Mouse (Mus musculus) right cerebral cortex, postnatal 14 days (tissue): ENCODE measurements around the gene Pdik1l.
A peak's percentile ranks its signal among the peaks of the same experiment; 100 is the strongest.

ENCODE experiments used
- DNase-seq: peaks from one replicate; pipeline ENCODE4 v3.0.0; 2022

Gene Pdik1l

GRCm38 (mm10) chr4:134257198-134258009 is 30.3 kb downstream of the Pdik1l start:
- no peak for DNase-seq

DNA sequence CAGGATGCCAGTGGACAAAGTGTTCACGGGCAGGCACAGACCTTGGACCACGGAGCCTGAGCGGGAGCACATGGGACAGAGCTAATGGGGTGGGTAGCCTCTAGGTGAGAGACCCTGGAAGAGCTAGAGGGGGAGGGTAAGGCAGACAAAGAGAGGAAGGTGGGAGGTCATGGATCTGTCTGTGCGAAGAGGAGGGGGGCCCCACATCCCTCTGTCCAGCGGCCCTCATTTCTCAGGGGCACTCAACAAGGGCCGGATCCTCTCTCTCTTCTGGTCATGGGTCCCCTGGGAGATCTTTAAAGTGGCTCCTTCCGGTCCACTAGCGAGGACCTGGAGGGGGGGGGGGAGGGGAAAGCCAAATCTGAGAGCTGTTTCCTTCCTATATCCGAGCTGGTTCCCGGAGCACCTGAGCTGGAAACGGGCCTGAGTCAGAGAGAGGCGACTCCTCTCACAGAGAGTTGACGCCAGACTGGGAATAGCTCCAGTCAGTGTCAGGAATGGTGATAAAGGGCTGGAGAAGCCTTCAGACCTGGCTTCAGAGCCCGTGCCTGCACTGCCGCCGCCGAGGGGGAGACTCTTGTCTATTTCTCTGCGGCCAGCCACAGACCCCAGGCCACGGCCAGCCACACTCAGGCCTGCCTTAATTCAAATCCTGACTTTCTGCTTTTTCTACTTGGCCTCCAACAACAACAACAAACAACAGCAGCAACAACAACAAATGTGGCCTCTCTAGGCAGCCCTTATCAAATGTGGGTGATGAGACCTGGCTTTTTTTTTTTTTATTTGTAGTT is 31.1 kb downstream of the Pdik1l start:
- DNase-seq = no peak

GRCm38 (mm10) chr4:134255854-134256253 is 31.8 kb downstream of the Pdik1l start:
- no peak for DNase-seq

GRCm38 (mm10) chr4:134254835-134255234 is 32.9 kb downstream of the Pdik1l start:
- no peak for DNase-seq

DNA sequence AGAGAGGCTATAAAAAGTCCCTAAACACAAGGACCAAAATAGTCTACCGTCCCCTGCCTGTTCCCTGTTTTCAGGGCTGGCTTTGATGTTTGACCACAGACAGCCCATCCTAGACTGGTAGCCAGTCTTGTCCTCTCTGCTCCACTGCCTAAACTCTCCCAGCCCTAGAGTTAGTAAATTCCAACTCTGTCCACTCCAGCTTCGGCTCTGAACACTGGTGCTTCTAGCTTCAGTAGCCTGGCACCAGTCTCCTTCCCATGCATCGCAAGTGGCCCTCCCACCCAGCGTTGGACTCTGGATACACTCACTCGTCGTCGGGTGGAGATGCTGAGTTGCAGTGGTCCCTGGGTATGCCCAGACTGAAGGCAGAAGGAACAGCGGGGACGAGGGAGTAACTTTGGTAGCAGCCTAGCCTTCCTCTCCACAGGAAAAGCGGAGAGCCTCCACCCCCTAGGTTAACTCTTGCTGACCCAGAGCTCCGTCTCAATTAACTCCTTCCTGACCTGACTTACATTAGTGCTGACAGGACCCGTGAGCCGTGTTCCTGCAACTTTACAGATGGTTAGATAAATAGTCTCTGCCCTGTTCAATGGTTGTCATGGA is 33.9 kb downstream of the Pdik1l start, which contains the start of gene Grrp1:
Gene Grrp1, minus strand, starts transcription at position 385 of the 603 bp plus-strand sequence.
- DNase-seq = no peak

DNA sequence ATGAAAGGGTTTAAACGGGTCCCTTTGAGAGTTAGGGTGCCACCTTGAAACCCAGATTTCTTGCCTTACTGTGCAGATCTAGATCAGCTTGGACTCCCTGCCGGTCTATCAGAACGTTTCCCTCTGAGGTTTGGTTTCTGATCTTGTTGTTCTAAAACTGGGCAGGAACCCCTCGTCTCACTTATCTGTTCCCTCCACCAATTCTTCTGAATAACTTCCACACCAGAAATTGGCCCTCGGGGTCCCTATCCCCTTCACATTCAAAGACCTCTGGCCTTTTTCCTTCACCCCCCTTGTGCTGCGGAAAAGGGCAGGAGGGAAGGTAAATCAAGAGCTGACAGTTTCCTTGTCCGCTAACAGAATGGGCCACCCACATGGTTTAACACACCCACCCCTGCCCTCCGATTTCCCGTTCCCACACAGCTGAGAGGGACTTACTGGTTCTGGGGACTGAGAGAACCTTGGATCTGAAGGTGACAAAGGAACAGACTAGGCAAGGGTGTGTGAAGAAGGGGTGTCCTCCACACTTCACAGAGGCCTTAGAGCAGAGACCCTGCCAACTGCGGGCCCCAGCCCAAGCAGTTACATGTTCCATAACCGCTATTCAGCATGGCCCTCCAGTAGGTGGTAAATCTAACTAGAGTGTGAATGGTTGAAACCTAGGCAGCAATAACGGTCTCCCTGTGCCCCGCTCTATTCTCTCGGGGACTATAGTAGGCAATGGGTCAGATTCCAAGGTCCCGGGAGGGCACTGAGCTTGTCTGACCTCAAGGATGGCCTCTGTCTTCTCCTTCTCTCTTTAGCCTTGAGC is 34.6 kb downstream of the Pdik1l start:
- DNase-seq = no peak

DNA sequence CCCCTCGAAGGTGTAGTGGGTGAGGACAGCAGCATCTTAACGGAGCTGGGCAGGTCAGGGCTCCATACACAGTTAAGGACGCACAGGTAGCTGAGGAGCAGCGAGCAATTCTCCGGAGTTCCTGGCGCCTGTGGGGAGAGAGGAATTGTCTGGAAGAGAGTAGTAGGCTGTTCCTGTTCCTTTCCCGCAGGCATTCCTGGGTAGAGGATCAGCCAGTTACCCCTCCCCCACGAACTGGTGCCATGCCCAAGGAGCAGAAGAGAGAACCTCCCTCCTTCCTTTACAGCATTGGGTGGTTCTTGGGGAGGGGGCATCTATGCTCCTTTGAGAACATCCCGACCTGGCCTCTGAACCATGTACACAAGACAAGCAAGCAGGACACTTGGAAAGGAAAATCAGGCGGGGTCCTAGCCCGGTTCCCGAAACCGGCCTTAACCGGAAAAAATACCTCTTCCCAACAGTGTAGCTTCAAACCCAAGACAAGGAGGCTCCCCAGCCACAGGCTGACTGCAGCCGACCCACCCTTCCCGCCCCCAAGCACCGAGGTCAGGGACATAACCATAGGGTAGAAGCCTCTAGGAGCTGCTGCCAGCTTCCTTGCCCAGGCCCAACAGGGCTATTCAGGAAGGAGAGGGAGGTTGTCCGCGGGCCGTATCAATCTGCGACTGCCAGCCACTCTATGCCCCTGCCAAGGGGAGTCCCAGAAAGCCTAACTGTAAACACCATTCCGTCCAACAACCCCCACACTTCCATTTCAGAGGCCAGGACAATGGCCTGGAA is 35.4 kb downstream of the Pdik1l start:
- no peak for DNase-seq

- peak; percentile 71 for DNase-seq
These were observed 36.2 kb downstream of the Pdik1l start for GRCm38 (mm10) chr4:134251241-134252130.

- DNase-seq = no peak
These were observed 36.8 kb downstream of the Pdik1l start for GRCm38 (mm10) chr4:134250930-134251240.

DNA sequence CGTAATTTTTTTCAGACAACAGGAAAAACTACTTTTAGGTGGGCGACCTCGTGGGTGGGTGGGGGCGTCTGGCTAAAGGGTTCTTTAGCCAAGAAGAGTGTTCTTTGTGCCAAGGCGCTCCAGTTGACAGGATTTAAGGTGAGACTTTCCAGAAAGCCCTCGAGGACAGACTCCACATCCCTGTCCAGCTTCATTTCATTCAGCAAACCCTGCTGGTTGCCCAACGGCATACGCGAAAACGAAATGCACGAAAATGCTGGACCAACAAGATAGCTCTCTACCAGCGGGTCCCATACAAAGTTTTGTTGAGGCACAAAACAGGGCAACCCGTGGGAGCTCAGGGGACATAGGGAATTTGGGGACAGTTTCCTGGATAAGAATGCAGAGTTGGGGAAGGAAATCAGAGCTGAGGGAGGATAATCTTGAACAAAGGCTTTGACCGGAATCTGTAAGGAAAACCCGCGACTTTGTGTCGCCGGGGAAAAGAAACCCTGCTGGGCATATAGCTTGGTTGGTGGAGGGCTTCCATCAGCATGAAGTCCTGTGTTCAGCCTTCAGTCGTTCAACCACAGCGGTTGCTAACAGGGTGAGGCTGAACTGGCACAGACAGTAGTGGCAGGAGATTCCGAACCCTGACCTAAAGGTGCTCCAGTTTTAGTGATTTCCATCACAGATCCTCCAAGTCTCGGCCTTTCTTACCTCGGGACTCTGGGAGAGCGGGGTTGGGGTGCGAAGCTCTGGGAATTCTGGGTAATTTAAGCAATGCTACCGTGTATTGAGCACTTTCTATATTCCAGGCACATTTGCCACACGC is 37.4 kb downstream of the Pdik1l start:
- no peak for DNase-seq

DNA sequence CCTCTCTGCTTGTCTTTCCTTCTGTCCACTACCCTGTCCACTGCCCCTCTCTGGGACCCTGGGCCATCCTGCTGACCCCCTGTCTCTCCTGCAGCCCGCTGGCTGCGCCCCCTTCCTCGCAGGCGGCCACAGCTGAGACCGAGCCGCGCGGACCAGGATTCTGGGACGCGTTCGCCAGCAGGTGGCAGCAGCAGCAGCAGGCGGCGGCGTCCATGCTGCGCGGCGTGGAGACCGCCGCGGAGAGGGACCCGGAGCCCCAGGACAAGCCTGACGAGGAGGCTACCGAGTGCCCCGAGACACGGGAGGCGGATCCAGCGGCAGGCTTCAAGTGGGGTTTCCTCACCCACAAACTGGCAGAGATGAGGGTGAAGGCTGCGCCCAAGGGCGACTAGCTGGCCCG is 38.0 kb downstream of the Pdik1l start:
- DNase-seq = peak; percentile 83

DNA sequence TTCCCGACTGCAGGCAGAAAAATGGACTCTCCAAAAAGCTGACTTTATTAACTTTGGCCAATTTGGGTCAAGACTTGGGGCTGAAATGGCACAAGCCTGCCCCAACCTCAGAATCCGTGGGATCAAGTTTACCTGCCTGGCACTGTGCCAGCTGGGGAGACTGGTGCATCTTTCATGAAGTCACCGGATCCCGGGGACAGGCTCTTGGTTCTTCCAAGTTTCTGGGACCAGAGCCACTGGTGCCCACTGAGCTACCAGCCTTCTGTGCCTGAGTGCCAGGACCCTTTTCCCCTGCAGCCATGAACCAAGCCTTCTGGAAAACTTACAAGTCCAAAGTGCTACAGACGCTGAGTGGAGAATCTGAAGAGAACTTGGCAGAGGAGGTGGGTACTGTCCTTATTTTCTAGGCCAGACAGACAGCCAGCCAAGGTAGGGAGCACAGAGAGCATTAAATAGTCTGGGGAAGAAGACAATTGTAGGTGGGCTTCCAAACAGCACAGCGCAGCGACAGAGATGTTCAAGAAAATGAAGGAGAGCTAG is 40.9 kb downstream of the Pdik1l start, which contains the start of gene Gm30191:
Gene Gm30191, plus strand, starts transcription at position 217 of the 540 bp plus-strand sequence.
- no peak for DNase-seq

- DNase-seq = no peak
These were observed 41.4 kb downstream of the Pdik1l start for GRCm38 (mm10) chr4:134246256-134246655.

DNA sequence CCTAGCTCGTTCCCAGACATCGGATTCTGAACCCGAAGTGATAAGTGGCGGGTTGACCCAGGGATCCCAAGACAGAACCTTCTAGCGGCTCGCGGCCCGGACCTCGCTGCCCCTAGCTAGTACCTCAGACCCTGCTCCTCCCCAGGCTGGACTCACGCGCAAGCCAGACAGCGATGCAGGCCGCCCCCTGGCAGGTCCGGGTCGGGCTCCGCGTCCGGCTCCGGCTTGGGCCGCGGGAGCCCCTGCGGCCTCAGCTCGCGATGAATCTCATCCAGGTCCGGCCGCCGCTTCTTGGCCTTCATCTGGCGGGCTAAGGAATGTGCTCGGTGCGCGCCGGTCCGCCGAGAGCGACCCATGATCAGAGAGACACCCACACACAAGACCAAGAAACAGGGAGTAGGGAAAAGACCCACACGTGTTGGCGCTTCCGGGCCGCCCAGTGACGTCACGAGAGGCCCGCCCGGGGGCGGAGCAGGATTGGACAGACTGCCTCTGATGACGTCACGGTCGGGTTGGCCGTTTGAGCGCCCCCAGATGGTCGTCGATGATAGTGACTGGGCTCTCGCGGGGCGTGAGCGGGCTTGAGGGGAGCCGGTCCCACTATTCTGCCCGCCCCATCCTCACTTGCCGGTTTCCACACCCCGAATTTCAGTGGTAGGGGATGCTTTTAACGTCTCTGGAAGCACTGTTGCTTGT is 42.4 kb downstream of the Pdik1l start, which contains the start of gene Zfp593:
Gene Zfp593, minus strand, starts transcription at position 445 of the 696 bp plus-strand sequence.
- peak; percentile 97 for DNase-seq

DNA sequence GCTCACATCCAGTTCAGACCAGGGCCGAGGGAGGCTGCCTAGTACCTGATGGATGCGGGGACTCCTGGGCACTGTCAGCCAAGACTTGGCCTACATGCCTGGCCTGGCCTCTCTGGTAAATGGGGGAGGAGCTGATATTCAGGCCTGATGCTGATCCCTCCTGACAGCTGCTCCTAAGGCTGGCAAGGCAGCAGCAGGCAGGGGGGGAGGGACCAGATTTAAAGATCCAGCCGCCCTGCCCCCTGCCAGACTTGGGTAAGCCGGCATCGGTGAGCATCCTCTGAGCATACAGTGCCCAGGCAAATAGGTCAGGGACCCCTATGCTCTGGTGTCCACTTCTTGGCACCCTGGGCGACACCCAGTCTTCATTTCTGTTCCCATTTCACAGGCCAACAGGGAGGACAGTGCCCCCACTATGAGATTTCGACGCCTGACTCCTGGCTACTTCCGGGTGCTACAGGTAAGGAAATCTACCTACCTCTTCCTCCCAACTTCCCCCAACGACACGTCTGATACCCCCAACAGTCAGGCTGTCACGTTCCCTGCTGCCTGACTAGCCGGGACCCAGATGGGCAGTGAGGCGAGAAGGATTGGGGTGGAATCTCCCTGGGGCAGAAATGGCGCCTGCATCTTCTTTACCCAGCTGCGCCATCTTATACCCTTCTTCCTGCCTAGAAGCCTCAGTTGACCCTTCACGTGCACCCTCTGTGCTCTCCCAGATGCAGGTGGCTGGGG is 44.0 kb downstream of the Pdik1l start, which contains the start of gene E130218I03Rik:
Gene E130218I03Rik, plus strand, starts transcription at position 147 of the 735 bp plus-strand sequence.
- DNase-seq = no peak

DNA sequence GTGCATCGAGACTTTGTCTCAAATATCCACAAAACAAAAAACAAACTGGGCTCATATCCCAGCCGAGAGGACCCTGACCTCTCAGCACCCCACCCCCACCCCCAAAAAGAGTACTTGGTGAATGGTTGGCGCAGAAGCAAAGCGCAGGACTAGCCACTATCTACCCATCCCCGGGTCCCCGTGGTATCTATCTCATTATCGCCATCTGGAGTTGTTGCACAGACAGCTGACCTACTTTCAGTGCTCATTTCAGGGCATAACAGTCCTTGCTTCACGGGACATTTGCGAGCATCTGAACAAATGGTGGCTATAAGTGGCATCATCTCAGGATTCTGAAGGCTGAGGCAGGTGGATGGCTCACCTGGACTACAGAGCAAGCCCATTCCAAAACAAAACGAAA is 49.0 kb downstream of the Pdik1l start:
- no peak for DNase-seq

DNA sequence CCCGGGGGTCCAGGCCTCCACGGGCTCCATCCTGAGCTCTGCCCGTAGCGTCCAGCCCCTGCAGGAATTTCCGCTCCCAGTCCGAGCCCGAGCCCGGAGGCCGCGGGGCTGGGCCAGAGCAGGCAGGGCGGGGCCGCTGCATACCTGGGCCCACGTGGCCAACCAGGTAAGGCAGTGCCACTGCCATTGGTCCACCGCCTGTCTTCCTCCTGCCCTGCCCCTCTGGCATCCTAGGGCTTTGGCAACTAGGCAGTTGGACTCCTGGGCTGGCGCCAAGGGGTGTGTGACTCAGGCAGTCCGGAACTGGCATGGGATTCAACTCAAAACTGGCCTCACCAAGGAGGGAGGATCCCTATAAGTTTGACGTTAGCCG is 49.4 kb downstream of the Pdik1l start, which contains the start of gene Cnksr1:
Gene Cnksr1, minus strand, starts transcription at position 121 of the 373 bp plus-strand sequence.
- peak; percentile 42 for DNase-seq
